Mouse (Mus musculus): ENCODE measurements around the gene Psmd9.

Psmd9 gene

GRCm38 (mm10) chr5:123150641-123151040 lies 18.6 kb upstream of the Psmd9 start:
- peak; percentile 83 to 90 for DNase-seq (ENCODE audit: low spot score in 2 of 2)

DNA sequence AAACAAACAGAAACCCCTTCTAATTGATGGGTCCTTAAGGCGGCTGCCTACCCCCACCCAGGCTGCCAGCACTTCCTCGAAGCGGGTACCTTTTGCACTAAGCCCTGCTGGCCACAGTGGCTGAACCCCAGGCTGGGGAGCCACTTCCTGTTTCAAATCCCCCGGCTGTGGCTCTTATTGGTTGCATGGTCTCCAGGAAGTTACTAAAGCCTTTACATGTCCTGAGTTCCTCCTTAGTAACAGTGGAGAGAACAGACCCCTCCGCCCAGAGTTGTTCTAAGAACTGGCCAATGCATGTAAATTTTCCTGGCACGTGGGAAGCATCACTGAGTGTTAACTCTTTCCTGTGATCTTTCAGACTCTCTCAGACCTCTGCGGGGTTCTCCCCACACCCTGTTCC lies 18.1 kb upstream of the Psmd9 start:
- DNase-seq (ENCODE audit: low spot score in 2 of 2): peak; percentile 70 to 75

- no peak for DNase-seq (ENCODE audit: low spot score in 2 of 2)
These were observed 17.4 kb upstream of the Psmd9 start for GRCm38 (mm10) chr5:123151707-123152362.

GRCm38 (mm10) chr5:123152901-123153300 lies 16.3 kb upstream of the Psmd9 start:
- peak; percentile 53 to 61 for DNase-seq (ENCODE audit: low spot score in 2 of 2)

DNA sequence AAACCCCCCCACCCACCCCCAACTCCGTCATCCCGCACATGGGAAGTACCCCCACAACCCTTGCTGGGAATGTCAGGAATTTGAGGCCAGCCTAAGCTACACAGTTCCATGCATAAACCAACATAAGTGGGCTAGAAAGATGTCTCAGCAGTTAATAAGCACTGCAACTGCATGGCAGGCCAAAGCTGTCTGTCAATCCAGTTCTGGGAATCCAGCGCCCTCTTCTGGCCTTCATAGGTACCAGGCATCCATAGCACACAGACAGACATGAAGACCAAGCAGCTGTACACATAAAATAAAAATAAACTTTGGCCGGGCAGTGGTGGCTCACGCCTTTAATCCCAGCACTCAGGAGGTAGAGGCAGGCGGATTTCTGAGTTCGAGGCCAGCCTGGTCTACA lies 13.8 kb upstream of the Psmd9 start:
- peak; percentile 70 to 77 for DNase-seq (ENCODE audit: low spot score in 2 of 2)

- no peak for DNase-seq (ENCODE audit: low spot score in 2 of 2)
These were observed 12.4 kb upstream of the Psmd9 start for GRCm38 (mm10) chr5:123156763-123157162.

- DNase-seq (ENCODE audit: low spot score in 2 of 2): no peak
These were observed 11.2 kb upstream of the Psmd9 start for GRCm38 (mm10) chr5:123157972-123158371.

DNA sequence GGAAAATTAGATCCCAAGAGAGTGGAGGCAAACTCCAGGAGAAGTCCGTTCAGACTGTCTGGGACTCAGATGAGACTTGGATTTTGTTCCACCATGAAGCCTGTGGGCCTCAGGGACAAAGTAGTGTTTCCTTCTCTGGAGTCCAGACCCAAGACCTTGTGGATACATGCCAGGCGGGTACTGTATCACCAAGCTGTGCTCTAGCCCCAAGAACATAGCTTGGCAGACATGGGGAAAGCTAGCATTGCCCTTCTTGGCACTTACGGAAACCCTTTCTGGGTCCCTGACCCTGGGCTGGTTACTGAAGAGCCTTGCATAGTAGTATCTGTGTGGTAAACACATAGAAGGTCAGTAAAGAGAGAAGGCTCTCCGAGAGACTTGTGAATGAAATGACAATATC lies 9.8 kb upstream of the Psmd9 start:
- no peak for DNase-seq (ENCODE audit: low spot score in 2 of 2)

- no peak for DNase-seq (ENCODE audit: low spot score in 2 of 2)
These were observed 9.3 kb upstream of the Psmd9 start for GRCm38 (mm10) chr5:123159866-123160265.

GRCm38 (mm10) chr5:123160341-123160740 lies 8.9 kb upstream of the Psmd9 start:
- DNase-seq (ENCODE audit: low spot score in 2 of 2): no peak

GRCm38 (mm10) chr5:123162942-123163341 lies 6.3 kb upstream of the Psmd9 start:
- no peak for DNase-seq (ENCODE audit: low spot score in 2 of 2)

DNA sequence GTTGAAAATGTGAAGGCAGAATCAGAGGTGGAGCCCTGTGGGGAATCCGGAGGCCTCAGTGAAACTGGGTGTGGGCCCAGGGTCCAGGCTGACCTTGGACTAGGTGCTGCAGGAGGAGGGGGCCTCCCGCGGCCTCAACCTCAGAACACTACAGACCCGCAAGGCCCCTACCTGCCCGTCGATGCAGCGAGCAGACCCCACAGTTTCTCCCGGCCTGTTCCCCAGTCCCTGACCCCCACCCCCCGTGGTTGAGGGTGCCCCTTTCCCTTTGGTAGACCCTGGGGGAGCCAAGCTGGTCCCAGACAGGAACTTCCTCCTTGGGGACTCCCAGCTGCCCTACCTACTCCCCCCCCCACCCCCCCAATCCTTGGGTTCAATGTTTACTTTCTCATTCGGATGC lies 2.8 kb upstream of the Psmd9 start:
- no peak for DNase-seq (ENCODE audit: low spot score in 2 of 2)

- DNase-seq (ENCODE audit: low spot score in 2 of 2): no peak
These were observed 1.6 kb upstream of the Psmd9 start for GRCm38 (mm10) chr5:123167591-123167990.

- DNase-seq (ENCODE audit: low spot score in 2 of 2): no peak
These were observed 1.2 kb downstream of the Psmd9 start for GRCm38 (mm10) chr5:123170365-123170764.

DNA sequence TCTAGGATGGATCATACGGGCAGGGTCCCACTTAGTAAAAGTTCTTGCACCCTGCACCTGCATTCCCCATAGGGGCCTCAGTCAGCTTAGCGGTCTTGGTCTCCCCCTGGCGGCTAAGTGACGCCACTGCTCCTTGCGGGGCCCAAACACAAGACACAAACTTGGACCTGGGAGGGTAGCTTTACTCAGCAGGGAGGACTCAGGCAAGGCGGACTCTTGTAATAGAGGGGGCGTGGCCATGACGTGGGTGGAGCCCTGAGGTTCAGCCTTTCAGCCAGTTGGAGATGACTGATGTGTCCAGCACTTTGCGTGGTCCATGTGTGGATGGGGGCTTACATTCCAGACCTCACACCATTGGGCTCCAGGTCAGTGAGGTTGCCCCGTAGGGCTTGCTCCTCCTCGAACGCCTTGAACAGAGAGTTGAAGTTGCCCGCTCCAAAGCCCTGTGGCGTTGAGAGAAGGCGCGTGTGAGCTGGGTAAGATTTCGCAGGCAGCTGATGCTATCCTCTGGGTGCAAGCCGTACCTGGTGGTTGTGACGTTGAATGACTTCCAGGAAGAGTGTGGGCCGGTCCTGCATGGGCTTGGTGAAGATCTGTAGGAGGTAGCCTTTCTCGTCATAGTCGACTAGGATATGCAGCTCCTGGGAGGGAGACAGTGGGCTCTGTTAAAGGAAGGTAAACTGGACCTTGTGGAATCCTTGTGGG lies 2.6 kb downstream of the Psmd9 start:
- peak; percentile 81 to 93 for DNase-seq (ENCODE audit: low spot score in 2 of 2)

DNA sequence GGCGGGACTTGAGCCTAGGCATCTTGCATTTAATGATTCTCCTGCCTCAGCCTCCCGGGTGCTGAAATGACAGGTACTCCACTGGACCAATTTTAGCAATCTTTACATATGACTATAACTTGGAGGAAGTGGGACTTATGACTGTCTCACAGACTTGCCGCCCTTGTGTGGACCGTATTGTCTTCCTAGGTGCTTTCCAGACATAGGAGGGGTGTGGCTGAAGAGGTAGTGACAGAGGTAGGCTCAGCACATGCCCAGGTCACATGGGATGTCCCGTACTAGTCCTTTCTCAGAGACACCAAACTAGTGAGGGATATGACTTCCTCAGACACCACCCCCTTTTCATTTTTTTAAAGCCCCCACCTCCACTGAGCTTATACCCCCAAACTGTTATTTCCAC lies 9.6 kb downstream of the Psmd9 start:
- DNase-seq (ENCODE audit: low spot score in 2 of 2): no peak

- no peak for DNase-seq (ENCODE audit: low spot score in 2 of 2)
These were observed 11.2 kb downstream of the Psmd9 start for GRCm38 (mm10) chr5:123180390-123180789.

DNA sequence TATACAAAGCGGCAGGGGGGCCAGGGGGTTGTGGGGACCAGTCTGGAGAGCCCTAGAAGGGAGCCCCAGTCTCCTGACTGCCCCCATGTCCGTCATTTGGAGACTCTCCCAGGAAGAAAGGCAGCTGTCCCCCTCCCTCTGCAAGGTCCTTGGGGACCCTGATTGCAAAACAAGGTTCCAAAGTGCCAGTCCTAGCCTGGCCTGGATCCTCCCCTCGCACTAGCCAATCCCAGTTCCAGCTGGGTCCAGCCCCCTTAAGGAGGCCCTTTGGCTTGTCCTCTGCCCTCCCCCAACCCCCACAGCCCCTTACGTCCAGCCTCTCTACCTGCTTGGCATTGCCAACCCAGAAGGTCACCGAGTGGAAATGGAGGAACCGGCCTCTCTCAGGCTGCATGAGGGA lies 12.3 kb downstream of the Psmd9 start:
- DNase-seq (ENCODE audit: low spot score in 2 of 2): no peak

DNA sequence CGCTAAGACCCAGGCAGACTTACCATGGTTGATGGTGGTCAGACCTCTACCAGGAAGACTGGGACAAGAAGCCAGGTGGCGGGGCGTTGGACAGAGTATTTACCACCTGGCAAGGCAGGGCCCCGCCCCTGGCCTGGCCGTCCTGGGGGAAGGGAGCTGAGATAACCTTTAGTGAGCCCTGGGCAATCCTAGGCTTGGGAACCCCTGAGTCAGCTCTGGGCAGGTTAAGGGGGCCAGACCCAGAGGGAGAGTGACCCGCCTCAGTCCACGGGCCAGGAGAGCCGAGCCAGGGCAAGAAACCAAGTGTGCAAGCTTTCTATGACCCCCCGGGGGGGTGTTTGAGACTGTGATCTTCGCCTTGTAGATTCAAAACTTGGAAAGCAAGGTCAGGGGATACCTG lies 13.4 kb downstream of the Psmd9 start, which contains the start of gene Hpd:
Gene Hpd (minus strand): TSS at position 77 of the 400 bp plus-strand sequence.
- no peak for DNase-seq (ENCODE audit: low spot score in 2 of 2)

DNA sequence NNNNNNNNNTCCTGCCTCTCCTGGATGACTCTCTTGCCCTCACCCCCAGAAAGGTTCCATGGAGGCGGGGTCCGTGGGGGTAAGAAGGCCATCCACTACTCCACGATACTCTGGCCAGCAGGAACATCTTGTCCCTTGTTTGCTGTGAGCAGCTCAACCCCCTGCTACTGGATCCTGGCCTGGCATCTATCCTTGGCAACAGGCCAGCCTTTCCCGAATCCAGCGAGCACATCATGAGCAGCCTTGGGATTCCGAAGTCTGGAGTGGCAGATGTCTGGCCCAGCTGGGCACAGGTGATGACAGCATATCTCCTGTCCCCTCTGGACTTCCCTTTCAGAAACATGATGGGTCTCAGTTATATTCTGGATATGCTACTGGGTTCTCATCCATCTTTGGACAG lies 16.8 kb downstream of the Psmd9 start:
- DNase-seq (ENCODE audit: low spot score in 2 of 2): no peak

- no peak for DNase-seq (ENCODE audit: low spot score in 2 of 2)
These were observed 18.1 kb downstream of the Psmd9 start for GRCm38 (mm10) chr5:123187306-123187705.

DNA sequence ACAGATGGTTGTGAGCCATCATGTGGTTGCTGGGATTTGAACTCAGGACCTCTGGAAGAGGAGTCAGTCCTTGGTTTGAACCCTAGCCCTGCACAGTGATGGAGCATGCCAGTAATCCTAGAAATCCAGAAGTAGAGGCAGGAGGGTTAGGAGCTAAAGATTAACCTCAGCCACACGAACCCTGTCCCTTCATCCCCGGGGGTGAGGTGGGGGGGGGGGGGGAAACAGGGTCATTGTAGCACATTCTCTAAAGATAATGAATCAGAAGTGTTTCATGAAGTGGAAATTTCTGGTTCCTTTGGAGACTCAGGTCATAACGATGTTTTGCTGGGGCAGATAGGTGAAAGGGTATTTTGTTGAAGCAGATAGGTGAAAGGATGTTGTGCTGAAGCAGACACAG lies 21.7 kb downstream of the Psmd9 start:
- DNase-seq (ENCODE audit: low spot score in 2 of 2): no peak

GRCm38 (mm10) chr5:123191427-123191826 lies 22.2 kb downstream of the Psmd9 start:
- DNase-seq (ENCODE audit: low spot score in 2 of 2): no peak

Measured in thymus, postnatal 10 days (tissue).